Mouse (Mus musculus) natural killer cell, adult 2 months (primary cell): ENCODE measurements around the gene Gpr84.

Experiments
- DNase-seq, 2 experiments: peaks; one replicate each; pipeline ENCODE4 v3.0.0; 2022; ENCODE audit warnings: low spot score in 2 of 2

Gene Gpr84

GRCm38 (mm10) chr15:103307125-103307524, 3.3 kb downstream of the Gpr84 start:
- DNase-seq: peak; percentile 90 to 92

GRCm38 (mm10) chr15:103305792-103306645, 4.4 kb downstream of the Gpr84 start:
- DNase-seq: no peak

- peak; percentile 82 to 86 for DNase-seq
Observed at GRCm38 (mm10) chr15:103305070-103305678, 5.2 kb downstream of the Gpr84 start.

- no peak for DNase-seq
Observed at GRCm38 (mm10) chr15:103304616-103304969, 5.8 kb downstream of the Gpr84 start.

GRCm38 (mm10) chr15:103303916-103304615, 6.3 kb downstream of the Gpr84 start:
- no peak for DNase-seq

- no peak for DNase-seq
Observed at GRCm38 (mm10) chr15:103302341-103303021, 7.9 kb downstream of the Gpr84 start.

GRCm38 (mm10) chr15:103301547-103302340, 8.7 kb downstream of the Gpr84 start:
- no peak for DNase-seq

- DNase-seq: no peak
Observed at GRCm38 (mm10) chr15:103301046-103301445, 9.4 kb downstream of the Gpr84 start.

GRCm38 (mm10) chr15:103300560-103300959, 9.9 kb downstream of the Gpr84 start:
- DNase-seq: no peak

- no peak for DNase-seq
Observed at GRCm38 (mm10) chr15:103300067-103300471, 10.3 kb downstream of the Gpr84 start.

GRCm38 (mm10) chr15:103299644-103300043, 10.8 kb downstream of the Gpr84 start:
- no peak for DNase-seq

- no peak for DNase-seq
Observed at GRCm38 (mm10) chr15:103298861-103299616, 11.4 kb downstream of the Gpr84 start.

GRCm38 (mm10) chr15:103298026-103298425, 12.4 kb downstream of the Gpr84 start:
- DNase-seq: no peak

GRCm38 (mm10) chr15:103297313-103297712, 13.1 kb downstream of the Gpr84 start:
- DNase-seq: no peak

GRCm38 (mm10) chr15:103295851-103296250, 14.6 kb downstream of the Gpr84 start:
- no peak for DNase-seq

GRCm38 (mm10) chr15:103294649-103295048, 15.8 kb downstream of the Gpr84 start:
- no peak for DNase-seq

GRCm38 (mm10) chr15:103293375-103293774, 17.0 kb downstream of the Gpr84 start:
- no peak for DNase-seq

- DNase-seq: no peak
Observed at GRCm38 (mm10) chr15:103292673-103293345, 17.6 kb downstream of the Gpr84 start.

GRCm38 (mm10) chr15:103290843-103291242, 19.6 kb downstream of the Gpr84 start:
- DNase-seq: no peak

GRCm38 (mm10) chr15:103290417-103290816, 20.0 kb downstream of the Gpr84 start:
- DNase-seq: no peak
